Mouse (Mus musculus) heart, embryonic 12.5 days (tissue): Measurements from ENCODE around the gene Irf1. TPM values are rescaled to one million over a fixed set of nuclear protein-coding genes. Genes with fewer than 3 reads are reported as not detected.
A peak's percentile ranks its signal among the peaks of the same experiment; 100 is the strongest.

Experiments
- ATAC-seq: fragments of 200-750 bp; cut with Nextera tagmentation; 2 replicates; pipeline ENCODE4 v1.8.0; 2017; ENCODE audit warnings: moderate TSS enrichment, moderate library complexity; ENCODE audit not compliant: insufficient number of reproducible peaks, low FRiP score
- H3K27ac ChIP-seq: fragments of 300-500 bp; sonication (generic); 2 replicates; pipeline ENCODE4 v1.5.1; 2016; ENCODE audit warnings: mild to moderate bottlenecking, moderate library complexity; ENCODE audit not compliant: poor library complexity, severe bottlenecking
- H3K27me3 ChIP-seq: fragments of 300-500 bp; sonication (generic); replicated peaks from 2 replicates; pipeline ENCODE4 v1.6.1; 2016; ENCODE audit warnings: mild to moderate bottlenecking, moderate library complexity
- H3K36me3 ChIP-seq: fragments of 300-500 bp; sonication (generic); 2 replicates; pipeline ENCODE4 v1.6.1; 2016; ENCODE audit warnings: mild to moderate bottlenecking, moderate library complexity
- H3K4me1 ChIP-seq: fragments of 300-500 bp; sonication (generic); replicated peaks from 2 replicates; pipeline ENCODE4 v1.6.1; 2016; ENCODE audit warnings: mild to moderate bottlenecking
- H3K4me2 ChIP-seq: fragments of 300-500 bp; sonication (generic); 2 replicates; pipeline ENCODE4 v1.6.1; 2016; ENCODE audit warnings: mild to moderate bottlenecking, moderate library complexity
- H3K4me3 ChIP-seq: fragments of 300-500 bp; sonication (generic); 2 replicates; pipeline ENCODE4 v1.5.1; 2016; ENCODE audit warnings: mild to moderate bottlenecking
- H3K9ac ChIP-seq: fragments of 300-500 bp; sonication (generic); 2 replicates; pipeline ENCODE4 v1.6.1; 2016; ENCODE audit warnings: mild to moderate bottlenecking, moderate library complexity
- H3K9me3 ChIP-seq: fragments of 300-500 bp; sonication (generic); replicated peaks from 2 replicates; pipeline ENCODE4 v1.6.1; 2016; ENCODE audit warnings: mild to moderate bottlenecking, moderate library complexity
- WGBS: fragments of 180-500 bp; shearing (Covaris S2); methylation state at CpG from one replicate; pipeline ENCODE4 v1.1.7; 2016; 5-methylcytosine and 5-hydroxymethylcytosine counted together
- polyA plus RNA-seq: library from polyadenylated mRNA; unstranded; fragments of >200 nt; fragmentation: Nextera tagmentation; extraction: Ambion mirVana; gene quantifications from 2 replicates; pipeline ENCODE4 v1.2.1, GENCODE M21; 2016

Irf1 gene
- polyA plus RNA-seq, 1 experiment from 2014 or later = 9.8 TPM

GRCm38 (mm10) chr11:53786058-53787031 is 16.5 kb downstream of the Irf1 start:
- Histone ChIP-seq H3K27me3 (no peaks in the 10 kb centered on the region), H3K36me3 (no peaks in the 10 kb centered on the region), H3K4me2 (no peak overlapping the region), H3K9ac (no peak overlapping the region), H3K9me3 (peaks cover 6% of the 10 kb centered on the region), H3K27ac (no peak overlapping the region), H3K4me1 (peaks cover 1% of the 10 kb centered on the region; the same call in 1 of the 2 replicates), H3K4me3 (no peak overlapping the region)
- 74% methylated on average over 13 of the region's 13 CpGs for WGBS
- ATAC-seq = 0 out of 2 replicates have a peak, but pooled peaks have one; percentile 17

- ATAC-seq = no peak
- H3K9ac ChIP-seq = no peak overlapping the region
- H3K9me3 ChIP-seq = peaks cover 6% of the 10 kb centered on the region
- H3K4me3 ChIP-seq = no peak overlapping the region
- no peaks in the 10 kb centered on the region for H3K4me1 ChIP-seq
- H3K4me2 ChIP-seq = no peak overlapping the region
- no peaks in the 10 kb centered on the region for H3K27me3 ChIP-seq
- 74% methylated on average over 8 of the region's 8 CpGs for WGBS
- H3K27ac ChIP-seq = no peak overlapping the region
- H3K36me3 ChIP-seq = no peaks in the 10 kb centered on the region
These were observed 18.4 kb downstream of the Irf1 start for GRCm38 (mm10) chr11:53788196-53788595.

GRCm38 (mm10) chr11:53789277-53789676 is 19.5 kb downstream of the Irf1 start:
- Histone ChIP-seq H3K4me3 (no peak overlapping the region), H3K27ac (no peak overlapping the region), H3K36me3 (no peaks in the 10 kb centered on the region), H3K9ac (no peak overlapping the region), H3K4me2 (no peak overlapping the region), H3K27me3 (no peaks in the 10 kb centered on the region), H3K4me1 (peaks cover 5% of the 10 kb centered on the region; the same call in 1 of the 2 replicates), H3K9me3 (peaks cover 6% of the 10 kb centered on the region)
- WGBS = 66% methylated on average over 3 of the region's 3 CpGs
- no peak for ATAC-seq

GRCm38 (mm10) chr11:53792986-53793385 is 23.2 kb downstream of the Irf1 start:
- no peaks in the 10 kb centered on the region for H3K36me3 ChIP-seq
- peaks cover 36% of the 10 kb centered on the region for H3K4me1 ChIP-seq
- no peak overlapping the region for H3K4me2 ChIP-seq
- no peak overlapping the region for H3K4me3 ChIP-seq
- no peaks in the 10 kb centered on the region for H3K27me3 ChIP-seq
- H3K9me3 ChIP-seq = peaks cover 6% of the 10 kb centered on the region
- H3K9ac ChIP-seq = no peak overlapping the region
- ATAC-seq = no peak
- H3K27ac ChIP-seq = no peak overlapping the region
- 60% methylated on average over 3 of the region's 3 CpGs for WGBS

GRCm38 (mm10) chr11:53794015-53794414 is 24.2 kb downstream of the Irf1 start:
- 50% methylated on average over 3 of the region's 3 CpGs for WGBS
- ATAC-seq = no peak
- Histone ChIP-seq H3K27me3 (no peaks in the 10 kb centered on the region), H3K4me1 (peaks cover 36% of the 10 kb centered on the region), H3K4me2 (no peak overlapping the region), H3K27ac (no peak overlapping the region), H3K36me3 (no peaks in the 10 kb centered on the region), H3K4me3 (no peak overlapping the region), H3K9ac (no peak overlapping the region), H3K9me3 (peaks cover 6% of the 10 kb centered on the region)

- Histone ChIP-seq H3K4me1 (peaks cover 36% of the 10 kb centered on the region), H3K27ac (peak overlapping the region; percentile 52), H3K27me3 (no peaks in the 10 kb centered on the region), H3K9ac (no peak overlapping the region), H3K36me3 (no peaks in the 10 kb centered on the region), H3K9me3 (peaks cover 6% of the 10 kb centered on the region), H3K4me2 (no peak overlapping the region), H3K4me3 (no peak overlapping the region)
- WGBS = 46% methylated on average over 25 of the region's 25 CpGs
- peak; percentile 27 for ATAC-seq
These were observed 25.1 kb downstream of the Irf1 start for GRCm38 (mm10) chr11:53794671-53795557.

- no peaks in the 10 kb centered on the region for H3K27me3 ChIP-seq
- WGBS = 35% methylated on average over 8 of the region's 8 CpGs
- peaks cover 36% of the 10 kb centered on the region for H3K4me1 ChIP-seq
- ATAC-seq = peak; percentile 61; the same call in 1 of the 2 replicates
- H3K4me2 ChIP-seq = no peak overlapping the region
- no peak overlapping the region for H3K9ac ChIP-seq
- no peaks in the 10 kb centered on the region for H3K36me3 ChIP-seq
- H3K9me3 ChIP-seq = no peaks in the 10 kb centered on the region
- no peak overlapping the region for H3K4me3 ChIP-seq
- H3K27ac ChIP-seq = peak overlapping the region; percentile 55; the same call in 1 of the 2 replicates
These were observed 26.0 kb downstream of the Irf1 start for GRCm38 (mm10) chr11:53795813-53796212.

GRCm38 (mm10) chr11:53796409-53797151 is 26.8 kb downstream of the Irf1 start:
- Histone ChIP-seq H3K4me2 (no peak overlapping the region), H3K4me1 (peaks cover 36% of the 10 kb centered on the region), H3K27me3 (no peaks in the 10 kb centered on the region), H3K9me3 (no peaks in the 10 kb centered on the region), H3K9ac (no peak overlapping the region), H3K27ac (peak overlapping the region; percentile 55; the same call in 1 of the 2 replicates), H3K36me3 (no peaks in the 10 kb centered on the region), H3K4me3 (no peak overlapping the region)
- 53% methylated on average over 12 of the region's 12 CpGs for WGBS
- ATAC-seq = no peak

GRCm38 (mm10) chr11:53797386-53797920 is 27.6 kb downstream of the Irf1 start:
- 64% methylated on average over 6 of the region's 6 CpGs for WGBS
- Histone ChIP-seq H3K27me3 (0 out of 2 replicates have a peak, but pooled peaks cover 5% of the 10 kb centered on the region), H3K4me2 (no peak overlapping the region), H3K4me3 (no peak overlapping the region), H3K9ac (no peak overlapping the region), H3K9me3 (no peaks in the 10 kb centered on the region), H3K27ac (no peak overlapping the region), H3K36me3 (no peaks in the 10 kb centered on the region), H3K4me1 (peaks cover 36% of the 10 kb centered on the region)
- no peak for ATAC-seq

- H3K4me3 ChIP-seq = no peak overlapping the region
- H3K9me3 ChIP-seq = no peaks in the 10 kb centered on the region
- peaks cover 36% of the 10 kb centered on the region for H3K4me1 ChIP-seq
- H3K9ac ChIP-seq = no peak overlapping the region
- no peak overlapping the region for H3K27ac ChIP-seq
- WGBS = 85% methylated on average over 10 of the region's 10 CpGs
- H3K4me2 ChIP-seq = no peak overlapping the region
- 0 out of 2 replicates have a peak, but pooled peaks cover 5% of the 10 kb centered on the region for H3K27me3 ChIP-seq
- H3K36me3 ChIP-seq = no peaks in the 10 kb centered on the region
- ATAC-seq = no peak
These were observed 28.4 kb downstream of the Irf1 start for GRCm38 (mm10) chr11:53798041-53798711.
